Mouse (Mus musculus): ENCODE measurements around the gene Nat8.

- TF ChIP-seq CTCF (IDR thresholded peaks at IDR 0.05; ENCODE audit: borderline replicate concordance, extremely low read depth, insufficient read depth, insufficient read length) (no peak), POLR2A (IDR thresholded peaks at IDR 0.05; ENCODE audit: borderline replicate concordance, extremely low read depth, insufficient read depth, insufficient read length, poor library complexity, severe bottlenecking) (no peak)
Observed at GRCm38 (mm10) chr6:85831796-85832321, at the start of gene Nat8.
